Mouse (Mus musculus): Measurements from ENCODE around the gene Fgf12. TPM values are rescaled to one million over a fixed set of nuclear protein-coding genes. Genes with fewer than 3 reads are reported as not detected.

The Fgf12 gene
- total and polyA plus RNA-seq, 2 experiments from 2014 or later = 56.9 to 64.0 TPM

DNA sequence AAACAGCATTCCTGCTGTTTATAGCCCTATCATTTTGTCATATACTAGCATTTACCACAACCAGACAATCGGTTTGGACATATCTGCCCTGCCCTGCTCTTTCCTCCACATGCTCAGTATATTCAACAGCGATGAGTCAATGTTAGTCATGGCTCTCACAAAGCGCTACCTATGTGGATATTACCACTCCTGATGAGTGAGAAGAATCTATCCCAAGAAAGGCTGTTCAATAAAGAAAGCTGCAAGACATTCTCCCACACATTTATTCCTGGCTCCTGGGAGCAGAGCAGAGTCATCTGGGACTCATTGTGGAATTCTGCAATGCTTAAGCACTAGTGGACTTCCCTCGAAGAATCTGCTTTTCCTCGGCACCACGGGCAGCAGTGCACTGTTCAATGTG, 26.1 kb downstream of the Fgf12 start:
- Histone ChIP-seq H3K27me3 (ENCODE audit: insufficient read depth, low read length) (no peaks in the 10 kb centered on the region), H3K9me3 (ENCODE audit: low read length) (no peaks in the 10 kb centered on the region), H3K9ac (replicated peaks; ENCODE audit: low read length, poor library complexity, severe bottlenecking) (no peak overlapping the region), H3K36me3 (ENCODE audit: insufficient read depth, low read length) (no peaks in the 10 kb centered on the region), H3K4me1 (ENCODE audit: insufficient read depth, low read length) (no peaks in the 10 kb centered on the region), H3K4me3 (ENCODE audit: low read depth, low read length) (no peak overlapping the region), H3K27ac (ENCODE audit: low read depth, low read length) (no peak overlapping the region), H3K4me2 (ENCODE audit: low read depth, low read length, poor library complexity, severe bottlenecking) (no peak overlapping the region)
- TF ChIP-seq CTCF (IDR thresholded peaks at IDR 0.05) = no peak
- 87% methylated on average over 6 of the region's 6 CpGs for WGBS
- ATAC-seq (ENCODE audit: low FRiP score) = no peak
- DNase-seq (ENCODE audit: low spot score) = no peak

GRCm38 (mm10) chr16:28706623-28707022, 46.2 kb downstream of the Fgf12 start:
- Histone ChIP-seq H3K9me3 (ENCODE audit: low read length) (no peaks in the 10 kb centered on the region), H3K36me3 (ENCODE audit: insufficient read depth, low read length) (no peaks in the 10 kb centered on the region), H3K9ac (replicated peaks; ENCODE audit: low read length, poor library complexity, severe bottlenecking) (no peak overlapping the region), H3K4me1 (ENCODE audit: insufficient read depth, low read length) (no peaks in the 10 kb centered on the region), H3K27ac (ENCODE audit: low read depth, low read length) (no peak overlapping the region), H3K27me3 (ENCODE audit: insufficient read depth, low read length) (no peaks in the 10 kb centered on the region), H3K4me3 (ENCODE audit: low read depth, low read length) (no peak overlapping the region), H3K4me2 (ENCODE audit: low read depth, low read length, poor library complexity, severe bottlenecking) (no peak overlapping the region)
- ATAC-seq (ENCODE audit: low FRiP score) (no peak), DNase-seq (ENCODE audit: low spot score) (no peak)
- 46% methylated on average over 3 of the region's 3 CpGs for WGBS
- TF ChIP-seq CTCF (IDR thresholded peaks at IDR 0.05) = no peak

DNA sequence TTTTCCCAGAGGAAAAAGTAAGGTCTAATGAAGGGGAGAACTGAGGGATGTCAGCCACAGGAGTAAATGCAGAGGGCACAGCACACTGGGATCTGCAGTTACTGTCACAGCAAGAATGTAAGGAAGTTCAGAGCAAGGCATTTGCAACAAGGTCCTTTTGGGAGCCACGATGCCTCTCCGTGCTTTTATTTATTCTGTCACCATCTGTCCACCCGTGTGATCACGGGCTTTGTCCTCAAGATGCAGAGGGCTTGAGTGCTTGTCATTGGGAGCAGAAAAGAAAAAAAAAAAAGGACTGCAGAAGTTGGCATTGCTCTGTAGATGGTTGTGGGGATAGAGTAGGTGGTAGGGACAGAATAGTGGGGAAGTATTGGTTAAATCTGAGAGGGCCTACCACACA, 52.5 kb downstream of the Fgf12 start:
- Histone ChIP-seq H3K4me3 (ENCODE audit: low read depth, low read length) (no peak overlapping the region), H3K27me3 (ENCODE audit: insufficient read depth, low read length) (no peaks in the 10 kb centered on the region), H3K9ac (replicated peaks; ENCODE audit: low read length, poor library complexity, severe bottlenecking) (no peak overlapping the region), H3K36me3 (ENCODE audit: insufficient read depth, low read length) (no peaks in the 10 kb centered on the region), H3K9me3 (ENCODE audit: low read length) (no peaks in the 10 kb centered on the region), H3K4me1 (ENCODE audit: insufficient read depth, low read length) (no peaks in the 10 kb centered on the region), H3K4me2 (ENCODE audit: low read depth, low read length, poor library complexity, severe bottlenecking) (no peak overlapping the region), H3K27ac (ENCODE audit: low read depth, low read length) (no peak overlapping the region)
- DNase-seq (ENCODE audit: low spot score) (no peak), ATAC-seq (ENCODE audit: low FRiP score) (no peak)
- WGBS = 58% methylated on average over 4 of the region's 4 CpGs
- no peak for TF ChIP-seq CTCF (IDR thresholded peaks at IDR 0.05)

- Histone ChIP-seq H3K9ac (replicated peaks; ENCODE audit: low read length, poor library complexity, severe bottlenecking) (no peak overlapping the region), H3K4me3 (ENCODE audit: low read depth, low read length) (no peak overlapping the region), H3K27ac (ENCODE audit: low read depth, low read length) (no peak overlapping the region), H3K36me3 (ENCODE audit: insufficient read depth, low read length) (no peaks in the 10 kb centered on the region), H3K27me3 (ENCODE audit: insufficient read depth, low read length) (no peaks in the 10 kb centered on the region), H3K4me1 (ENCODE audit: insufficient read depth, low read length) (no peaks in the 10 kb centered on the region), H3K4me2 (ENCODE audit: low read depth, low read length, poor library complexity, severe bottlenecking) (no peak overlapping the region), H3K9me3 (ENCODE audit: low read length) (no peaks in the 10 kb centered on the region)
- DNase-seq (ENCODE audit: low spot score) = no peak
- no peak for ATAC-seq (ENCODE audit: low FRiP score)
- TF ChIP-seq CTCF (IDR thresholded peaks at IDR 0.05) = no peak
- 88% methylated on average over 3 of the region's 3 CpGs for WGBS
Observed at GRCm38 (mm10) chr16:28696851-28697250, 56.0 kb downstream of the Fgf12 start.

DNA sequence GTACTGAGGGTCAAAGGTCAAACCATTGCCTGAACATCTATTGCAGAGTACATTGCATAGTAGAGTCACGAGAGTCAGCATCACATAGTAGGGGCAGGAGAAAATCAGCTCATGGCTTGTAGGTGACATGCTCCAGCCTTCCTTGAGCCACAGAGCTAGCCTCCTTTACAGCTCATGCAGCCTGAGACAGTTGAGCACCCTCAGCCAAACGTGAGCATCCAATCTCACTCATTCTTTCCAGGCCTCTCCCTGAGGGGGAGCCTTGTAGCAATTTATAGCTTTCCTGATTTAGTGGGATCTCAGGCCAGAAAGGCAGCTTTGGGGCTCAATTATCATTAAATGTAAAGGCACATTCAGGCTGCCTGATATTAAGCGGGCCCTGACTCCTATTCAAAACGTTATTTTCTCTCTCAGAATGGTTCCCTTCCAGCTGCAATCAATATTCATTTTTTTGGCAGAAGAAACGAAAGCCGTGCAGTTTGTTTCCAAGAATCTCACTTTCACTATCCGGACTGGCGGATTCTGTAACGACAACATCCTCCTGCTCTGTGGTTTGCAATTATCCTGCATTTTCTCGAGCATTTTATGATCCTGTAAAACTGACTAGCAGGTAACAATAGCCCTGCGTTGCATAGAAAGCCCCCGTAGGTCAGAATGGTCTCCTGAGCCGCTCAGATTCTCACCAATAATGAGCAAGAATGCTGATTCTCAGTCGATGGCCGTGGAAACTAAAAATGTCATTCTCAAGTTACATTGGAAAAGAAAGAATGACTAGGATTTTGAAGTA, 58.6 kb downstream of the Fgf12 start:
- no peak for TF ChIP-seq CTCF (IDR thresholded peaks at IDR 0.05)
- Histone ChIP-seq H3K36me3 (ENCODE audit: insufficient read depth, low read length) (no peaks in the 10 kb centered on the region), H3K9ac (replicated peaks; ENCODE audit: low read length, poor library complexity, severe bottlenecking) (no peak overlapping the region), H3K27me3 (ENCODE audit: insufficient read depth, low read length) (no peaks in the 10 kb centered on the region), H3K27ac (ENCODE audit: low read depth, low read length) (peak overlapping the region; percentile 44), H3K4me3 (ENCODE audit: low read depth, low read length) (no peak overlapping the region), H3K4me1 (ENCODE audit: insufficient read depth, low read length) (no peaks in the 10 kb centered on the region), H3K4me2 (ENCODE audit: low read depth, low read length, poor library complexity, severe bottlenecking) (peak overlapping the region; percentile 6; the same call in 1 of the 2 replicates), H3K9me3 (ENCODE audit: low read length) (no peaks in the 10 kb centered on the region)
- ATAC-seq (ENCODE audit: low FRiP score) = no peak
- no peak for DNase-seq (ENCODE audit: low spot score)
- WGBS = 49% methylated on average over 15 of the region's 15 CpGs

GRCm38 (mm10) chr16:28688861-28689385, 63.9 kb downstream of the Fgf12 start:
- H3K27ac ChIP-seq (ENCODE audit: low read depth, low read length) = no peak overlapping the region
- H3K27me3 ChIP-seq (ENCODE audit: insufficient read depth, low read length) = no peaks in the 10 kb centered on the region
- no peak overlapping the region for H3K9ac ChIP-seq (replicated peaks; ENCODE audit: low read length, poor library complexity, severe bottlenecking)
- no peak overlapping the region for H3K4me2 ChIP-seq (ENCODE audit: low read depth, low read length, poor library complexity, severe bottlenecking)
- WGBS = 84% methylated on average over 9 of the region's 9 CpGs
- no peak overlapping the region for H3K4me3 ChIP-seq (ENCODE audit: low read depth, low read length)
- H3K36me3 ChIP-seq (ENCODE audit: insufficient read depth, low read length) = no peaks in the 10 kb centered on the region
- H3K4me1 ChIP-seq (ENCODE audit: insufficient read depth, low read length) = no peaks in the 10 kb centered on the region
- DNase-seq (ENCODE audit: low spot score) (no peak), ATAC-seq (ENCODE audit: low FRiP score) (no peak)
- no peak for TF ChIP-seq CTCF (IDR thresholded peaks at IDR 0.05)
- H3K9me3 ChIP-seq (ENCODE audit: low read length) = no peaks in the 10 kb centered on the region

Data from midbrain, postnatal 0 days (tissue).